Mouse (Mus musculus) adrenal gland, postnatal 14 days (tissue): ENCODE data around the gene Tnfsf13b. TPM values are rescaled to one million over a fixed set of nuclear protein-coding genes. Genes with fewer than 3 reads are reported as not detected.
A peak's percentile ranks its signal among the peaks of the same experiment; 100 is the strongest.

ENCODE experiments used
- DNase-seq: peaks from one replicate; pipeline ENCODE4 v3.0.0; 2021; ENCODE audit warnings: mixed read lengths
- long read RNA-seq, 2 experiments: library from polyadenylated mRNA; stranded (forward); transcript quantifications; one replicate each; pipeline ENCODE4 v2.0.0; 2021
- total RNA-seq: library from RNA; stranded (reverse); gene quantifications from 2 replicates; pipeline ENCODE4 v1.2.3, GENCODE M21; 2021

The Tnfsf13b gene
- total RNA-seq = 2.3 and 3.5 TPM in 2 replicates
- long read RNA-seq, experiment 1, full-length matches to known transcripts = 3 of 4 reads
- long read RNA-seq, experiment 1, partial matches to known transcripts = 1 of 4 reads
- long read RNA-seq, experiment 1, other reads (novel, unspliced or antisense) = 0 of 4 reads
- long read RNA-seq, experiment 2, full-length matches to known transcripts = 1 of 2 reads
- long read RNA-seq, experiment 2, partial matches to known transcripts = 1 of 2 reads
- long read RNA-seq, experiment 2, other reads (novel, unspliced or antisense) = 0 of 2 reads

DNA sequence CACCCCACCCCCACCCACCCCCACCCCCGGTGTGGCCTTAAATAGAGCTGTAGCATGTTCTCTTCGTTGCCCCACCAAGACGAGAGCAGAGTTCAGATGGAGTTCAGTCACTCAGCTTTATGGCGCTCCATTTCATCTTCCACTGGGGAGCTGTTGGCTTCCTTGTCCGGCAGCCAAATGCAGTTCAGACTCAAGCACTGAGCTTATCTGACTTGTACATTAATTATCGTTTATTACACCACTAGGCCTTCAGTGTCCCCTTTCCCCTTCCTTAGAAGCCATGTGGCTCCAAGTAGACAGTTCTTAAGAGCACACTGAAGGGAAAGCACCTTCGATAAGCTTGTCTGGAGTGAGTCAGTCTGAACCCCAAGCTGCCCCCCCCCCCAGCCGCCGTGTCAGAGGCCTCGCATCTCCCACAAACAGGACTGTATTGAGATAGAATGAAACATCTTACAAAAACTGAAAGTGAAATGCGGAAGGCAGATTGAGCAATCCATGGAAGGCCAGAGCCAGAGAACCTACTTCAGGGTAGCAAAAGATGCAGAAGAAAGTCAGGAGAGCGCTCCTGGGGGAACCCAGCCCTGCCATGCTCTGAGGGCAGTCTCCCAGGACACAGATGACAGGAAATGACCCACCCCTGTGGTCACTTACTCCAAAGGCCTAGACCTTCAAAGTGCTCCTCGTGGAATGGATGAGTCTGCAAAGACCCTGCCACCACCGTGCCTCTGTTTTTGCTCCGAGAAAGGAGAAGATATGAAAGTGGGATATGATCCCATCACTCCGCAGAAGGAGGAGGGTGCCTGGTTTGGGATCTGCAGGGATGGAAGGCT is at the start of gene Tnfsf13b:
TSS of gene Tnfsf13b (plus strand) at position 312 of the 830 bp plus-strand sequence.
- DNase-seq = peak; percentile 24

DNA sequence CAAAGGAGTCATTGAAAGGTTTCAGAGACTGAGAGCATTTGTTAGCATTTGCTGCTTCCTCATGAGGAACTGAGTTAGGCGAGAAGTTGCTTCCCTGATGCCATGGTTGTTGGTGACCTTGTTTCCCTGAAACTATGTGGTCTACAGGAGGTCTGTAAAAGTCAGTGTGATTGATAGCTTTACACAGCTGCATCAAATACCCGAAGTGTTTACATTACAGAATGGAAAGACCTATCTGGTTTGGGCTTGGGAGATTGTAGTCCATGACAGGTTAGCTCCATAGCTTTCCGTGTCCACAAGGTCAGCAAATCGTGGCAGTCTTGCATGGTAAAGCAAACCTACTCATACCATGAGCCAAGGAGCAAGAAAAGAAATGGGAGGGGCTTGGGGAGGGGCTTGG is 47.9 kb upstream of the Tnfsf13b start:
- DNase-seq = no peak

DNA sequence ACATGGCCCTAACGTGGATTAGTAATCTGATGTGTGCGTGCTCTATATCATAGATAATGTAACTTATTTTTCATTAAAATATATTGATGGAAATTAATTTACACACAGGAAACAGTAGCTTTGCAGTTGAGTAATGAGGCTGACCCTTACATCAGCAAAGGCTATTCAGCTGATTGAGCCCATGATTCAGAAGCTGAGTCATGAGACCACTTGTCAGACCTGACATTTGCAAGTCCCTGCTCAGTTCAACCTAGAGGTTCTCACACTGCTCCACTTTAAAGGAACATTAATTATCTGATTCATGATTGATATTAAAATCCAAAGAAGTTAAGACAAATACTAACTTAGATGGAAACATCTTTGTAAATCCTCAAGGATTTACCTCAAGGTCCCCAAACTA is 46.3 kb upstream of the Tnfsf13b start:
- peak; percentile 16 for DNase-seq

DNA sequence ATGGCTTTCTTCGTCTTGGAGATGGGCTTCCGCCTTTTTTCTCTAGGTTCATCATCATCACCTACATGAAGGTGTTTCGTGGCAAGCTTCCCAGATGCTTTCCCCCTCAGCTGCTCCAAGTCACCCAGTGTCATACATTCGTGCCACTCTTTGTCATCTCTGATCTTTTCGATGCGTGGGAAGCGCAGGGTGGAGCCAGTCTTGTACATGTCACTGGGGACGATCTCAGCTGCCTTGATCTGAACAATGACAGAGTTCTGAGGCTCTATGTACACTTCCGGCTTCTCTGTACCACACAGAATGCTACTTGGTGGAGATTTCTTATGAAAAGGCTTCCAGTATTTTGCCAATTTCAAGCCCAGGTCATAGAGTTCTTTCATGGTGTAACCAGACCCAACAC is 34.4 kb upstream of the Tnfsf13b start:
- no peak for DNase-seq

DNA sequence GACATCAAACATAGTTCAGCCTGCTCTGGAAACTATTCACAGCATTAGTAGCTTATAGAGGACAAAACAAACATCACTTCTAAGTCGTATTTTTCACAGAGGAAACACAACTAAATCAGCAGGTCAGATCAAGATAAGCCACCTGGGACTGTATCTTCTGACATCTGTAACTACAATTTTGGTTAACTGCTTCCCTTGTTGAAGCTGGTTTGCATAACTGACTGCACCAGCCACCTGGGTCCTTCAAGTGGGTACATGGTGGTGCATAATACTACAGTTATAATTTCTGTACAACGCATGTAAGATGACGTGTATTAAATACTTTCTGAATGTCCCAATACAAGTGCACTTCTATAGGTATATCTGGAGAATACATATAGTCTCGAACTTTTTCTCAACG is 31.0 kb upstream of the Tnfsf13b start:
- no peak for DNase-seq

DNA sequence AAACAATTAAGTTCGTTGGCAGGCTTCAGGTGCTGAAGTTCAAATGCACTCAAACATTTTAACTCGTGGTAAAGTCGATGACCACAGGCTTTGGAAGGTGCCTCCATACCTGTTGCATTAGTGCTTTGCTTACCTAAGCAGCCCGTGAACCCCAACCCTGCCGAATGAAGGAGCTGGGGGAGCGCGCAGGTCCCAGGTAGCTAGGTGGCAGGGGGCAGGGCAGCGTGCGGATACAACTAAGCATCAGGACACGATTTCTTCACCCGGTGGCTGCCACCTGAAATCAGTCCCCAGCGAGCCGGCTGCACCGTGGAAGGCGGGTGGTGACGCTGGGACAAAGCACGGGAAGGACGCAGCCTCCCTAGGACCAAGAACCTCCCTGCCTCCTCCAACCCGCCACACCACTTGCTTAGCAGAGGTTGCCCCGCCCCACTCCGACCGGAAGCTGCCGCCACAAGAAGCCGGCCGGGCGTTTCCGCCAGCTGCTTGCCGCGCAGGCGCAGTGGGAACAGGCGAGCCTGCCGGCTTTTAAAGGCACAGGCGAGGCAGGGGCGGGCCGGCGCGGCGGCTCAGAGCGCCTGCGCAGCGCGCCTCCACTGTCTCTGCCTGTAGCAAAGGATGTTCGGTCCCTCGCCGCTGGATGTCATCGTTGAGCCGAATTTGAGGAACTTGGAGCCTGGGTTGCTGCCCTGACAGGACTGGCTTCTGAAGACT is 30.2 kb upstream of the Tnfsf13b start:
- peak; percentile 99 for DNase-seq

DNA sequence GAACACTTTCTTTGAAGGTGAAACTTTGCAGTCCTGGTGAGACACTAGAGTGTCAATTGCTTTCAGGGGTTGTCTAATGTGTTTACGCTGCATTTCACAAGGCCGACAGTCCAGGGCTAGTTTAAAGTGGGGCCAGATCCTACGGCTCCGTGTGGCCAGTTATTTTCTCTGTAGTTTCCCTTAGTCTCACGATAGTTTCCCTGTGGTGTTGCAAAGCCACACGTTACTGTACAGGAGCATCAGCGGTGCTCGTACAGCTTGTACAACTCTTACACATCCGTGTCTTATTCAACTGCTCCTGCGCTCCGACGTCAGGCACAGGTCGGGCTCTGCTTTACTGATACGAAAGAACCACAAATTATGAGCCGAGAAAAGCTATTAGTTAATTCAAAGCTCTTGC is 29.3 kb upstream of the Tnfsf13b start:
- DNase-seq = peak; percentile 21

DNA sequence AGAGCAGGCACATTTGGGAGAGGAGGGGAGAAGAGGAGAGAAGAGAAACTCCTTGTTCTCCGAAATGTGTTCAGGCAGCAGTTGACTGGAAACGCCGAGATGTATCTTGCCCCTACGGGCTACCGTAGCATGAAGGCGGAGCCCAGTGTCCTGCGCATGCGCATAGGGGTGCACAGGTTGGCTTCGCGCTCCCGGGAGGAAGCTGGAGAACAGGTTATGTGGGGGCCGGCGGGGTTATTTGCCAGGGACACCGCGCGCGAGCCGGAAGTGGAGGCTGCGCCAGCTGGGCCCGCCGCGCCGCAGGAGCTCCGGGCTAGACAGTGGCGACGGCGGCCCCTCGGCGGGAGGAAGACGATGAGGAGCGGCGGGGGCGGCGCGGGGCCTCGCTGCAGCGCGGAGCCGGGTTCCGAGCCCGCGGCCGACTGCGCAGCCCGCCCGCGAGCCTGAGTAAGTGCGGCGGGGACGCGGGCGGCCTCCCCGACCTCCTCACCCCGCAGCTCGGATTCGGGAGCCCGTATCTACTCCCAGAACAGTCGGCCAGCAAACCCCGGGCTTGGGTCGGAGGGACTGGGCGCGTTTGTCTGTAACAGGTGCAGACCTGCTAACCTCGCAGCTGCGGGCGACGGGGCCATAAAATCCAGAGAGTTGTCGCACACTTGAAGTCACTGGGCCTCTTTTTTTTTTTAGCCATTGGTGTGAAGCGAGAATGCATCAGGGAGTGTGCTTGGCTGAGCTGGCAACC is 28.5 kb upstream of the Tnfsf13b start, which contains the start of the genes Lig4 and Abhd13:
TSS of gene Lig4 (minus strand) at position 114 of the 742 bp plus-strand sequence.
TSS of gene Abhd13 (plus strand) at position 135 of the 742 bp plus-strand sequence.
- peak; percentile 99 for DNase-seq

DNA sequence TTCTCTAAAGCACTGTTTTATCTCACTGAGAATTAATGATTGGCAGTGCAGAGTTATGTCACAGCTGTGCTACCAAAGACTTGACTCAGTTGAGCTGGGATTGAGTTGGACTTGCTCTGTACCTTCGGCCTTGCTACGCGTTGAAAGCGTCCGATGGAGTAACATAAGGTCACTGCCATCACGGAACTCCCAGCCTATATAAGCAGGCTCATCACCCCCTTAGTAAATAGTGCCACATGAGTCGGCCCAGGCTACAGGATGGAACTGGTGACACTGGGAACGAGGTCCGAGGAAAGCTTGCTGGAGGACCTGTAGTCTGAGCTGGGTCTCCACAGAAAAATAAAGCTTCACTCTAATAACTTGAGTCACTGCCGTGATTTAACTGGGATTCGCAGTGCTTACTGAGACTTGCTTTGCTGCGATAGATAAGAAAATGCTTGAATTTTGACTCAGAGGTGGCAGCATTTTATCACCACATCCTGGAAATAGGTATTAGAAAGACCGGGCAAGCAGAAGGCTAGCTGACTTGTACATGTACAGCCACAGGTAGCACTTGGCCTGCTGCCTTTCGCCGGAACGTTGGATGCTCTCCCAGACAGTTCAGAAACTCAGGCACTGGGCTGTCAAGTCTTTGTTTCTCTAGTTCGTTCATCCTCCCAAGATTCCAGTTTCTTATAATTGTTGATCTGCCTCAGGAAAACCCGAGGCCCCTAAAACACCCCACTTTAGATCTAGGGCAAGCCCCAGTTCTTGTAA is 27.6 kb upstream of the Tnfsf13b start:
- peak; percentile 16 for DNase-seq

DNA sequence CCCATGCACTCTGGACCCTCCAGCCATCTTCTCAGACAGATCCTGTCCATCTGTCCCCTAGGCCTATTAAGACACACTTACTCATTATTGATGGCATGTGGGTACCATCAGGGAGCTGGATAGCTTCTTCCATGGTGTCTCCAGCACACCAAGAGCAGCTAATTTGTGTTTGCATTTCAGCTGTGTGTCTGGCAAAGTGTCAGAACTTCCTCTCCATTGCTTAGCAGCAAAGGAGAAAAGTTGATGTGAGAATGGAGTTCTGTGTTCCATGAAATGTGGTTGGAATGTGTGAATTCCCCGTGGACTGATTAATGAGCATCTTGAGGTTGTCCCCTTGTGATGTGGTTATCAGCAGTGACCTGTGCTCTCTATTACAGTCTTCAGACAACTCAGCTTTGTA is 26.5 kb upstream of the Tnfsf13b start:
- no peak for DNase-seq

DNA sequence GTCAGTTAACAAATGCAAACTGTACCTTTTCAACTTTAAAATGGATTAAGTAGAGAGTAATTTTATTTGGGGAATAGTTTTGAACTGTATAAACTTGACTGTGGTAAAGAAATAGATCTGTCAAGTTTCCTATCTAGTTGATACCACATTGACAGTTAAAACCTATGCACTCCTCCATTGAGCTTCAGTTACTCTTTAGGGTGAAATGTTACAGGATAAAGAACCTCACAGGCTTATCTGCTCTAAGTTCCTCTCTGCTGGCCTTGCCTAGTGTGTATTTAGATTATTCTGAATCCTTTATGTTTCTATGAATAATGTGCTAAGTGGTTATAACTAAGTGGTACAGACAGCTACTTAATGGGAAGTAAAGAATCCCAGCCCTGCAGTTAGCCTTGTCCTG is 26.1 kb upstream of the Tnfsf13b start:
- no peak for DNase-seq

DNA sequence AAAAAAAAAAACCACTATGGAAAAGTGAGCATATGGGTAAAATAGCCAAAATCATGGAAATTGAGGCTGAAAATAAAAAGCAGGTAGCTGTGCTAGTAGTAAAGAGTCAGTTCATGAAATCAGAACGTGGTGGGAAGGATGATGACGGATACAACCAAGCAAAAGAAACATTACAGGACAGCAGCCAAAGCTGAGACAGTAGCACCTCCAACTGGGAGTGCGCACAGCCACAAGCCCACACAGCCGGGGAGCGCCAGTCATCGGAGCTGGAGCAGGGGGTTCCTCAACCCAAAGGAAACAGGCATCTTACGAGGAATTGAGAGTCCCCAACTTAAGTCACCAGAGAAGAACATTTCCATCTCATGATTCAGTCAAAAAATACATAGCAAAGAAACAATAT is 2.2 kb upstream of the Tnfsf13b start:
- DNase-seq = no peak

DNA sequence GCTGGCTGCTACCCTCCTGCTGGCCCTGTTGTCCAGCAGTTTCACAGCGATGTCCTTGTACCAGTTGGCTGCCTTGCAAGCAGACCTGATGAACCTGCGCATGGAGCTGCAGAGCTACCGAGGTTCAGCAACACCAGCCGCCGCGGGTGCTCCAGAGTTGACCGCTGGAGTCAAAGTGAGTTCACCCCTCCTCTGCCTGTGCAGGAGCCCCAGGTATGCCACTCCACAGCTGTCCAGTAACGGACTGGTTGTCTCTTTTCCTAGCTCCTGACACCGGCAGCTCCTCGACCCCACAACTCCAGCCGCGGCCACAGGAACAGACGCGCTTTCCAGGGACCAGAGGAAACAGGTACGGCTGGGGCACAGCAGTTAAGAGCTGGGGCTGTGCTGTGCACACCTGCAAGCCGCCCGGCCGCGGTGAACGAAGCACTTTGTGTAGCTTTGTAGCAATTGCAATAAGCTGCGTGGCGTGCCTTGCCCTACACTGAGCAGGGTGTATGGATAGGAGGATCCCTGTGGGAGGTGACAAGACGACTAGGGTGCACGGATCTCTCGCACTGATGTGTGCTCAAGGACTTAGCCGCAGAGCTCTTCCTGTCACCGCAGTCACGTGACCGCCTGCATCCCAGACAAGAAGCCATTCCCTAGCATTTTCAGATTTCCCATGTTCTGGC is 856 bp downstream of the Tnfsf13b start:
- peak; percentile 49 for DNase-seq

DNA sequence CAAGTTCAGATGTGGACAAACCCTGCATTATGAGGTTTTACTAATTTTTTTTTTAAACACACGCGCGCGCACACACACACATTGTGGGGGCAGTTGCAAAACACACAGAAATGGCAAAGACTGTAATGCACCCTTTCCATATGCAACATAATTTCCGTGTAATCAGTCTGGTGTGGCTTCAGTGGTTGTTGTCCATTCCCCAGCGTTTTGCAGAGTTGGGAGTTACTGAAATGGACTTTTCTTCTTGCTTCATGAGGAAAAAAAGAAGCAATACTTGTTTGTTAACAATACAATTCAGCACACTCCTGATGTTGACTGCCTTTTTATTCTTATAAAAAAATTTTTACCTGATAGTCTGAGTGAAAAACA is 1.4 kb downstream of the Tnfsf13b start:
- DNase-seq = no peak

DNA sequence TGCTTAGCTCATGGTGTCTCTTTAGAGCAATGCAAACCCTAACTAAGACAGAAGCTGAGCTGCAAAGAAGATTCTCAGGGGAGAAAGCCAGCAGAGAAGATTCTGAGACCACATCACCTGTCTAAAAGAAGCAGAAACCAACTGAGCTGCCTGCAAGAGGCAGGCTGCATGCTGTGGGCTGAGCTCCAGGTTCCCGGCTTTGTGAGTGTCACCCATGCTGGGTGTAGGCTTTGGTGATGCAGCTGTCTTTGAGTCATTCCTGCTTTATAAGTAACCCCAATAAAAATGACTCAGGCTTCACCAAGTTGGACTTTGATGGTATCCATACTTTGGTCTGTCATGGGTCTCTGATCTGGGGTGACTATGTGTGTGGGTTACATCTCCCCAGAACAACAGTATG is 10.0 kb downstream of the Tnfsf13b start:
- DNase-seq = no peak

DNA sequence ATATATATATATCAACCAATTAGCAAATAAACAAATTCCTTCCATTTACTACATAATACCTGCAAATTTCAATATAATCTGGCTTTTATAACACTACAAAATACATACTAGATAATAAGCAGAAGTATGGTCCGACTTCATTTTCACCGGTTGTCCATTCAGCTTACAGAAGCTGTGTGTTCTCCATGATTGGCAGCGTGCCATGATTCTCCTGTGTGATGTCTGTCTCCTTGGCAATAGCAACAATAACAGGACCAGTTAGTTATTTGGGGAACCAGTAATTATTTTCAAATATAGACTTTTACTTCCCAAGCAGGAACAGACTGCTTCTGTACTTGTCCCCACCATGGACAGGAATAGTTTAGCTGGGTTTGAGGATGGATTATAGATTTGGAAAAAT is 11.0 kb downstream of the Tnfsf13b start:
- peak; percentile 9 for DNase-seq

DNA sequence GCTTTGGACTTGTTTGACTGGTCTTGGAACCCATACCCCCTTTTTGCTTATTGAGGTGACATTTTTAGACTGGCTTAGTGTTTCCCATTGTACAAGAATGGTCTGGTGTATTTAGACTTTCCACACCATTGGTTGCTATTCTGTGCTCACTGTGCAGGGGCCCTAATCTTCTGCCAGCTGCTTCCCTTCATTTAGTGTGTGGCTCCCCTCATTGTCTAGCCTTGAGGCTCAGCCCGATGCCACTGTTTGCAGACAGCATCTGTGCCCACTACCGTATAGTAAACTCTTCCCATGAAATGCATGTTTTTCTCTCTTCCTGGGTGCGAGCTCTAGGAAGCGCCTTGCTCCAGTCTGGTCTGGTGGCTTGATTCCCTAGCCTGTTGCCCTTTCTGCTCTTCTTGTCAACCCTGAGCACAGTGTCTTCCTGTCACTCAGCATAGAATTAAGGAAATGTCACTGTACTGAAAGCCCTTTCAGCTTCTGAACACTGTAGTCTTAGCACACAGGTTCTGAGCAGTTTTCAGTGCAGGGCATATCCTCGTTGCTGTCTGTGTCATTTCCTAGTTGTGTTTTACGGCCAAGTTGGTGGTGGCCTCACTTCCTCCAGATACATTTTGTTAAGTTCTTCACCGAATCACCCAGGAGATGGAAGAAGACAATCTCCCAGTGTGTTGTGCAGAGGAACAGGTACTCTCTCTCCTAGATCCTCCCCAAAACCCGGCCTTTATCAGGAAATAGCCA is 24.2 kb downstream of the Tnfsf13b start:
- no peak for DNase-seq

DNA sequence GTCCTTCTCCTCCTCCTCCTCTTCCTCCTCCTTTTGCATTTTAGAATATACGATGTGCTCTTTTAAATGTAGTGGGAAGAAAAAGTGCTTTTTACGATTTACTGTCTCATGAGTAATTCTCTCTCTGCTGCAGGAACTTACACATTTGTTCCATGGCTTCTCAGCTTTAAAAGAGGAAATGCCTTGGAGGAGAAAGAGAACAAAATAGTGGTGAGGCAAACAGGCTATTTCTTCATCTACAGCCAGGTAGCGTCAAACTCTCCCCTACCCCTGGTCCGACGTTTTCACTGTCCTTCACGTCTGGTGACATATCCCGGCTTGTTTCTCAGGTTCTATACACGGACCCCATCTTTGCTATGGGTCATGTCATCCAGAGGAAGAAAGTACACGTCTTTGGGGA is 24.9 kb downstream of the Tnfsf13b start:
- DNase-seq = no peak

DNA sequence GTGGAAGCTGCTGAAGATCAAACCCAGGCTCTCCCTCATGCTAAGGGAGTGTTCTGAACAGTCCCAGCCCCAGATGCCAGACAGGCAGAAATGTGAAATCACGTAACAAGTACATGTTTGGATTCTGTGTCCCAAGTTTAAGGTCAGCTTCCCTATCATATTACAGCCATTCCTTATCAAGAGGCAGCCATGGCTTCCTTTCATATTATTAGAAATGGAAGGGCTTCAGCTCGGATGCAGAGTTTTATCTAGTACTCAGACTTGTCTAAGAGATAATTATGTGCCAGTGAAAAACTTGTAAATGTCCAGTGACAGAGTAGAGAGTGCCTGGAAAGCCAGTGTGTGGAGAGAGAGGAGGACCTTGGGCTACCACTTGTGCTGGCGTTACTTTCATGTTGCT is 34.6 kb downstream of the Tnfsf13b start:
- no peak for DNase-seq

DNA sequence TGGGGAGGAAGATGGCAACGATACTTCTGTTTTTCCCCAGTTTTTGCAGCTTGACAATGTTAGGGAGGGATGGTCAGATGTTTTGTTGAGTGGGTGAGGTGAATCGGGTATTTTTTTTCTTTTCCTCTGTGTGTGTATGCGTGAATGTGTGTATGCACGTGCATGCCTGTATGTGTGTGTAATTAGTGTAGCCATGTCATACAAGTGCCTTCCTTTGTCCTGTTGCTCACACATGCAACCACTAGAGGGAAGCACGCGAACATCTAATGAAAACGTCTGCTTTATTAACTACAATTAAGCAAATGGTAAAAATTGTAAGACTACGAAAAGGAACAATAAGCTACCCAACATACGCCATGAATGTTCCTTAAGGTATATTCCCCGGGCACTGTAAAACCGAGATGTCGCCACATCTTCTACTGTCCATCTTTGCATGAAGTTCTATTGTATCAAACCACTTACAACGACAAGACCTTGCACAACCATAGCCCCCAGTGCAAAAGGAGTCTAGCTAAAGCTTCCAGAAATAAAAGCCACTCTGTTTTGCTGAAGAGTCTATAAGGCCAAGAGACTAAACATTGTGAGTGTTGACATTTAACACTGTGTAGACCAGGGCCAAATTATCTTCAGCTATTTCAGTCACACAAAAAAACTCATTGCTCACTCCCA is 37.7 kb downstream of the Tnfsf13b start:
- peak; percentile 43 for DNase-seq
